Mouse (Mus musculus): ENCODE results near the gene Npas3. TPM values are rescaled to one million over a fixed set of nuclear protein-coding genes. Genes with fewer than 3 reads are reported as not detected.

The Npas3 gene
- total and polyA plus RNA-seq, 2 experiments: 0.04 TPM; not detected in 1

DNA sequence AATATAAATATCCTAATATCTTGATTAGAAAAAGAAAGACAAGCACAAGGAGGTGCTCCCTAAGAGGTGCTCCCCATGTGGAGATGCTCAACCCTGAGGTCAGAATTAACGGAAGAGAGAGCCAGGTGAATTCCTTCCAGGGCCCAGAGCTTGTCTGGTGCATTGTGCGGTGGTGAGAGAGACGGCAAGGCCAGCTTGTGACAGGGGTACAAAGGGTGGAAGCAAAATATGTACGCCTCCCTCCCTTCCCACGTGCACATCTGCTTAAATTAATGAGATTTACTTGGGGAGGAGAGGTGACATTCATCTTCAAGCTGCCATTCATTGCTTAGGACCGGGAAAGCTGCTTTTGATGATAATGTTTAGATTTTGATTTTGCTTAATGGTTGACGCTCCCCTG, 713.5 kb downstream of the Npas3 start:
- Histone ChIP-seq H3K27me3 (ENCODE audit: control insufficient read depth, insufficient read depth, low read length) (no peaks in the 10 kb centered on the region), H3K79me2 (ENCODE audit: control insufficient read depth, insufficient read depth, low read length) (no peaks in the 10 kb centered on the region), H3K9ac (ENCODE audit: low read depth, low read length) (no peak overlapping the region), H3K36me3 (ENCODE audit: control insufficient read depth, insufficient read depth, low read length) (no peaks in the 10 kb centered on the region), H3K27ac (replicated peaks; ENCODE audit: insufficient read depth, low read depth, low read length) (no peak overlapping the region), H3K4me1 (ENCODE audit: control insufficient read depth, insufficient read depth, low read length) (no peaks in the 10 kb centered on the region), H3K4me3 (ENCODE audit: insufficient read depth, low read depth, low read length) (no peak overlapping the region)
- TF ChIP-seq CTCF (IDR thresholded peaks at IDR 0.05; ENCODE audit: low read depth, low read length) (no peak), POLR2A (IDR thresholded peaks at IDR 0.05; ENCODE audit: extremely low read depth, insufficient read depth, low read length) (no peak)
- no peak for DNase-seq (ENCODE audit: extremely low read depth, low read depth, low spot score)
- WGBS: 80% methylated on average over 7 of the region's 7 CpGs

DNA sequence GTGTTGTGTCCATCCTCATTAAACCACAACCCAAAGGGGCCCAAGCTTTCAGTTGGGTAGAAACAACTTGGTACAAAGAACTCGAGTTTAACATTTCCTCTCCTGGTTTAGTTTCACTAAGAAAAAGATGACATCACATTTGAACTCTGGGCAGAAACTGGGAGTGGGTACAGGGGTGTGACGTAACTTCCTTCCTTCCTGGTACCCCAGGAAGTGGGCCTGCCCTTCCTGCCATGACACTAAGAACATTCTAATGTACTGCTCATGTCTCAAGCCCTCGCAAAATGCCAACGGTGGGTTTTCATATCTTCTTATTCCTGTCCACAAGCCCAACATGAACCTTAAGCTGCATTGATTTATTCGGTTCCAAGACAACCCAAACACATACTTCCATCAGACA, 715.1 kb downstream of the Npas3 start:
- Histone ChIP-seq H3K4me3 (ENCODE audit: insufficient read depth, low read depth, low read length) (no peak overlapping the region), H3K36me3 (ENCODE audit: control insufficient read depth, insufficient read depth, low read length) (no peaks in the 10 kb centered on the region), H3K4me1 (ENCODE audit: control insufficient read depth, insufficient read depth, low read length) (no peaks in the 10 kb centered on the region), H3K27ac (replicated peaks; ENCODE audit: insufficient read depth, low read depth, low read length) (no peak overlapping the region), H3K79me2 (ENCODE audit: control insufficient read depth, insufficient read depth, low read length) (no peaks in the 10 kb centered on the region), H3K9ac (ENCODE audit: low read depth, low read length) (no peak overlapping the region), H3K27me3 (ENCODE audit: control insufficient read depth, insufficient read depth, low read length) (no peaks in the 10 kb centered on the region)
- 75% methylated on average over 5 of the region's 5 CpGs for WGBS
- no peak for DNase-seq (ENCODE audit: extremely low read depth, low read depth, low spot score)
- TF ChIP-seq CTCF (IDR thresholded peaks at IDR 0.05; ENCODE audit: low read depth, low read length) (no peak), POLR2A (IDR thresholded peaks at IDR 0.05; ENCODE audit: extremely low read depth, insufficient read depth, low read length) (no peak)

GRCm38 (mm10) chr12:53969378-53970174, 721.1 kb downstream of the Npas3 start:
- DNase-seq (ENCODE audit: extremely low read depth, low read depth, low spot score): no peak
- WGBS: 85% methylated on average over 10 of the region's 10 CpGs
- TF ChIP-seq POLR2A (IDR thresholded peaks at IDR 0.05; ENCODE audit: extremely low read depth, insufficient read depth, low read length) (no peak), CTCF (IDR thresholded peaks at IDR 0.05; ENCODE audit: low read depth, low read length) (no peak)
- no peaks in the 10 kb centered on the region for H3K36me3 ChIP-seq (ENCODE audit: control insufficient read depth, insufficient read depth, low read length)
- H3K9ac ChIP-seq (ENCODE audit: low read depth, low read length): no peak overlapping the region
- H3K27ac ChIP-seq (replicated peaks; ENCODE audit: insufficient read depth, low read depth, low read length): no peak overlapping the region
- H3K79me2 ChIP-seq (ENCODE audit: control insufficient read depth, insufficient read depth, low read length): no peaks in the 10 kb centered on the region
- no peaks in the 10 kb centered on the region for H3K4me1 ChIP-seq (ENCODE audit: control insufficient read depth, insufficient read depth, low read length)
- no peak overlapping the region for H3K4me3 ChIP-seq (ENCODE audit: insufficient read depth, low read depth, low read length)
- H3K27me3 ChIP-seq (ENCODE audit: control insufficient read depth, insufficient read depth, low read length): no peaks in the 10 kb centered on the region

- H3K27ac ChIP-seq (replicated peaks; ENCODE audit: insufficient read depth, low read depth, low read length): no peak overlapping the region
- DNase-seq (ENCODE audit: extremely low read depth, low read depth, low spot score): no peak
- no peak overlapping the region for H3K9ac ChIP-seq (ENCODE audit: low read depth, low read length)
- no peaks in the 10 kb centered on the region for H3K27me3 ChIP-seq (ENCODE audit: control insufficient read depth, insufficient read depth, low read length)
- no peaks in the 10 kb centered on the region for H3K79me2 ChIP-seq (ENCODE audit: control insufficient read depth, insufficient read depth, low read length)
- no peaks in the 10 kb centered on the region for H3K36me3 ChIP-seq (ENCODE audit: control insufficient read depth, insufficient read depth, low read length)
- WGBS: 86% methylated on average over 7 of the region's 7 CpGs
- H3K4me3 ChIP-seq (ENCODE audit: insufficient read depth, low read depth, low read length): no peak overlapping the region
- TF ChIP-seq POLR2A (IDR thresholded peaks at IDR 0.05; ENCODE audit: extremely low read depth, insufficient read depth, low read length) (no peak), CTCF (IDR thresholded peaks at IDR 0.05; ENCODE audit: low read depth, low read length) (no peak)
- H3K4me1 ChIP-seq (ENCODE audit: control insufficient read depth, insufficient read depth, low read length): no peaks in the 10 kb centered on the region
These were observed 722.2 kb downstream of the Npas3 start for GRCm38 (mm10) chr12:53970721-53971120.

DNA sequence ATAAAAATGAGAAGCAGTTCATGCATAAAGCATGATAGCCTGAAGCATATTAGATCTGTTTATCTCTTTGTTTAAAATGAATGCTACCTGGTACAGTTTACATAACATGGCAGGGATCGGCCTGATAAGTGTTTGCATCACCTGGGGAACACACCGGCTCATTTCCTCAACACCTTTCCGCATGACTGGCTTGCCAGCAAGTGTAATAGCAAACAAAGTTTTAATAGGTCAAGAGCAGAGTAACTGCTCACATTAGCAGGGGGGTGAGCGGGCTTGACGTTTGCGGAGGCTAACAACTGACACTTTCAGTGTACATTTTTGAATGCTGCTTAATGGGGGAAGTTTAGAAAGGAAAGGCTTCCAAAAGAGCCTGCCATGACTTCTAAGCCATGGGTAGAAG, 724.9 kb downstream of the Npas3 start:
- no peak for DNase-seq (ENCODE audit: extremely low read depth, low read depth, low spot score)
- WGBS: 62% methylated on average over 6 of the region's 6 CpGs
- no peak for TF ChIP-seq CTCF (IDR thresholded peaks at IDR 0.05; ENCODE audit: low read depth, low read length)
- TF ChIP-seq POLR2A (IDR thresholded peaks at IDR 0.05; ENCODE audit: extremely low read depth, insufficient read depth, low read length): no peak
- Histone ChIP-seq H3K79me2 (ENCODE audit: control insufficient read depth, insufficient read depth, low read length) (no peaks in the 10 kb centered on the region), H3K27ac (replicated peaks; ENCODE audit: insufficient read depth, low read depth, low read length) (no peak overlapping the region), H3K27me3 (ENCODE audit: control insufficient read depth, insufficient read depth, low read length) (no peaks in the 10 kb centered on the region), H3K9ac (ENCODE audit: low read depth, low read length) (no peak overlapping the region), H3K36me3 (ENCODE audit: control insufficient read depth, insufficient read depth, low read length) (no peaks in the 10 kb centered on the region), H3K4me1 (ENCODE audit: control insufficient read depth, insufficient read depth, low read length) (no peaks in the 10 kb centered on the region), H3K4me3 (ENCODE audit: insufficient read depth, low read depth, low read length) (no peak overlapping the region)
